In genomic region chr17:48538328-48538727, GRCm38 (mm10) we compare ENCODE assay signal across 2 mouse cellular contexts.
TF ChIP-seq lines count a peak whose summit lies in the region.

No protein-coding gene starts in this region.

TF ChIP-seq in CH12.LX, 34 proteins besides CTCF, POLR2A, EP300 and RAD21 (continued from another document):
- TF ChIP-seq ZNF384 (IDR thresholded peaks at IDR 0.05; ENCODE audit: low read depth, low read length) (no peak), RCOR1 (conservative IDR thresholded peaks at IDR 0.05; ENCODE audit: low read depth, low read length) (no peak), USF1 (IDR thresholded peaks at IDR 0.05; ENCODE audit: low read depth, low read length) (no peak), E2F4 (IDR thresholded peaks at IDR 0.05; ENCODE audit: insufficient replicate concordance, low read depth, low read length) (no peak)

TF ChIP-seq in MEL, 35 proteins besides CTCF, POLR2A, EP300 and RAD21 (continued from another document):
- no peak for TF ChIP-seq MEF2A (IDR thresholded peaks at IDR 0.05; ENCODE audit: extremely low read depth, insufficient replicate concordance, low read depth, low read length, poor library complexity, severe bottlenecking)
- TF ChIP-seq MAZ (IDR thresholded peaks at IDR 0.05; ENCODE audit: low read depth, low read length) = no peak
- TF ChIP-seq RCOR1 (IDR thresholded peaks at IDR 0.05; ENCODE audit: low read depth, low read length) = no peak
